Mouse (Mus musculus): Measurements from ENCODE around the gene Gfpt1.
"Not testable (repeated sequence)": the region's sequence is repeated elsewhere in the genome, so short reads cannot be mapped to it uniquely, and the experiment has no call there.

Gene Gfpt1

DNA sequence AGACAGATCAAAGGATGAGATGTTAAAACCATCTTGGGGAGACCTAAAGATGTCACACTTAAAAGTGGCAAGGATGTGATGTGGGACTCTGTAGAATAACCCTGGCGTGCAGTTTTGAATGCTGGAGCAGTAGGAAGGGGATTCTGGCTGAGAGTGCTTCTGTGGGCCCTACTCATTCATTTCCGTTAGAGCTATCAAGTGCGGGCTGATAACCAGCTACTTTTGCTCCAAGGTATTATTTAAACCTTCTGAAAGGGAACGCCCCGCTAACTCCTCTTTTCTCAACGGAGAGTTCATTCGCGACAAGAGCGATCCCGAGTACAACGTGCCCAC lies 676 bp upstream of the Gfpt1 start:
- peak; percentile 74 for DNase-seq (ENCODE audit: low read depth)

DNA sequence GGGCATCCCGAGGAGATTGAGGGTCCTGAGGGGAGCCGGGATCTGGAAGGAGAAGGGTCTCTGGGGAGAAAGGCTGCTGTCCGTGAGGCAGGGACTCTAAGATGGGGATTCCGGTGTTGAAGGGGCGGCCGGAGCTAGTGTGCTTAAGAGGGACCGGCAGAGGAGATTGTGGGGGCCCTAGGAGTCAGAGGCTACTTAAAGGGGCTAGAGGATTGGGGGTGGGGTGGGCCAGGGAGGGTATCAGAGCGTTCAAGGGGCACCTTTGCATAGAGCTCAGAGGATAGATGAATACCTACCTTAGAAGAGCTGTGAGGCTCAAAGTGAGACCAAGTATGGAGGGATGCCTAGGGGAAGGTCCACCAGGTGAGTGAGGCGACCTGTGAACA lies 478 bp downstream of the Gfpt1 start:
- no peak for DNase-seq (ENCODE audit: low read depth)

DNA sequence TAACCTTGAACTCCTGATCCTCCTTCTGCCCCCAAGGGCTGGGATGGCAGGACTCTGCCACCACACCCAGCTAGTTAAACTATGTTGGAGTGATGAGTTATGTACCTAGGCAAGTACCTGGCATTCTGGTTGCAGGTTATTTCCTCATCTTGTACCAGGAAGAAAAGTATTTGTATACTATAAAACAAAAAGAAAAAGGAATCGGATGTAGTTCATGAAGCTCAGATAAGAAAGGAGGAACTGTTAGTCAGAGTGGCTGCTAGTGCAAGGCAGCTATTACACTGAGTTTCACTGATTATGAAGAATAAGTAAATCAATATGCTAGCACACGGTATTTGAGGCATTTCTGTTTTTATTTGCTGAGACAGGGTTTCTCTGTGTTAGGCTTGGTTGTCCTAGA lies 2.2 kb downstream of the Gfpt1 start:
- DNase-seq (ENCODE audit: low read depth): no peak

DNA sequence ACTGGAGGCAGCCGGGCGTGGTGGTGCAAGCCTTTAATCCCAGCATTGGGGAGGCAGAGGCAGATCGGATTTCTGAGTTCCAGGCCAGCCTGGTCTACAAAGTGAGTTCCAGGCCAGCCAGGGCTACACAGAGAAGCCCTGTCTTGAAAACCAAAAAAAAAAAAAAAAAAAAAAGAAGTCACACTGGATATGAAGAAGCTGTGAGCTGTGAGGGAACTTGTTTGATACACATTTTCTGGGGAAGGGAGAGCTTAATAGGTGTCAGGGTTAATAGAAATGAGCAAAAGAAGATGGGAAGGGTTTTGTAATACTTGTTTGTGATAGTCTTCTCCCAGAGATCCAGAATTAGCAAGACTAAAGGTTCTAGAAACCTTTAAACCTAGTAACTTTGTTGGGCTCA lies 2.9 kb downstream of the Gfpt1 start:
- DNase-seq (ENCODE audit: low read depth): no peak

DNA sequence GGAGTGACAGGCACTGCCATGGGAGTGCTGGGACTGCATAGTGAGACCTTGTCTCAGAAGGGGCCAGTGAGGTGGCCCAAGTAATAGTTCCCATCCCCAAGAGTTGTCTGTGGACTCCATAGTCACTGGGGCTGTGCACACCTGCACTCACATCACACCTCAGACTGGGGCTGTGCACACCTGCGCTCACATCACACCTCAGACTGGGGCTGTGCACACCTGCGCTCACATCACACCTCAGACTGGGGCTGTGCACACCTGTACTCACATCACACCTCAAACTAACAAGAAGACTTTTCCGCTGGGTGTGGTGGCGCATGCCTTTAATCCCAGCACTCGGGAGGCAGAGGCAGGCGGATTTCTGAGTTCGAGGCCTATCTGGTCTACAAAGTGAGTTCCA lies 6.1 kb downstream of the Gfpt1 start:
- DNase-seq (ENCODE audit: low read depth): not testable (repeated sequence)

DNA sequence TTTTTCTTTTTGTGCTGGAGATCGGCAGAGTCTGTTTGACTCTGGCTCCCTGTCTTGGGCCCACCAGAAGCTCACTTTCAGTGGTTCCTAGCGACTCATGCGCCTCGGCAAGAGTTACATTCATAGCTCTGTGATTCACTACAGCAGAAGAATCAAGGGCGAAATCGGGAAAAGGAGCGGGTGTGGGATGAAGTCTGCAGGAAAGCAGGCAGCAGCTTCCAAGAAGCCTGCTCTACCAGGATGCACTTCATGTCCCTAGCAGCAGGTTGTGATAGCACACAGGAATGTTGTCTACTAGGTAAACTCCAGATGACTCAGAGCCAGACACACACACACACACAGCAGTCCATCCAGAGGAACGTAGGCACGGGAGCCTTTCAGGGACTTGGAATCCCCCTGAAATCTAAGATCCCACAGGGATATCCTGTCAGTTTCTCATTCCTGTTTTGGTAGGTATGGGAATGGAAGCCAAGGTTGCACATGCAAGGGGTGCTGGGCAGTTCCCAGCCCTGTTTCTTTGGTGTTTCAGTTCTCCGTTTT lies 9.3 kb downstream of the Gfpt1 start:
- no peak for DNase-seq (ENCODE audit: low read depth)

DNA sequence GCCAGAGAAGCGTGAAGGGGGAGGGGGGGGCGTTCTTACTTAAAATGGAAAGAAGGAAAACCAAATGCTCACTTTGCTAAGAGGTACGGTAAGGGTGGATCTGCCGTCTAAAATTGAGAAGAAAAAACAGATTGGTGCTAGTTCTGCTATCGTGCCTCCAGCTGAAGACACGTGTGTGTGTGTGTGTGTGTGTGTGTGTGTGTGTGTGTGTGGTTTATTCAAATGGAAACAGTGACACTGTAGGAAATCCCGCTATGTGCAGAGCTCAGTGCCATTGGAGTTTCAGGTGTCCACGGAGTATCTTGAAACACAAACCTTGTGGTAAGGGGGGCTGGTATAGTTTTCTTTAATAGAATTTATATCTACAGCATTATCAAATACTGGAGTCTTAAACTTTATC lies 11.5 kb downstream of the Gfpt1 start:
- DNase-seq (ENCODE audit: low read depth): no peak

DNA sequence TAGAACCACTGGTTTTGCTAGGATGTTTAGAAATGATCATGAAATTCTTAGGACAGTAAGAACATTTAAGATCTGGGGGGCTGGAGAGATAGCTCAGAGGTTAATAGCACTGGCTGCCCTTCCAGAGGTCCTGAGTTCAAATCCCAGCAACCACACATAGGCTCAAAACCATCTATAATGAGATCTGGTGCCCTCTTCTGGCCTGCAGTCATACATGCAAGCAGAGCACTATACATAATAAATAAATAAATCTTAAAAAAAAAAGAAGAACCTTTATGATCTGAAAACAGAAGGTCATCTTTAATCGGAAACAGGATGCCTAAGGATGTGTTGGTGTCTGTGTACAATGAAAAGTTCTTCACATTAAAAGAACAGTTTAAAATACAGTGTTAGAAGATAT lies 17.1 kb downstream of the Gfpt1 start:
- no peak for DNase-seq (ENCODE audit: low read depth)

DNA sequence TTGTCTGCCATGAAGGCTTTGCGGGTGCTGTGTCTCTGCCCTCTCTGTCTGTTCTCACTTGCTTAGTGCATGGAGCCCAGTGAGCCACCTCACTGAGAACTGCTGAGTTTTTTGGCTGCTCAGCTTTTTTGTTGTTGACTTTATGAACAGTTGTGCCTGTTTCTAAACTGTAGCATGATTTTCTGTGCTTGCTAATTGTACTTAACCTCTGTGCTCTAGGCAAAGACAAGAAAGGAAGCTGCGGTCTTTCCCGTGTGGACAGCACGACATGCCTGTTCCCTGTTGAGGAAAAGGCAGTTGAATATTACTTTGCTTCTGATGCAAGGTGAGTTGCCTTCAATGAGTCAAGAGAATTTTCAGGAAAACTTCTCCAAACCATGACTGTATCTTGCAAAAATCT lies 20.9 kb downstream of the Gfpt1 start:
- no peak for DNase-seq (ENCODE audit: low read depth)

DNA sequence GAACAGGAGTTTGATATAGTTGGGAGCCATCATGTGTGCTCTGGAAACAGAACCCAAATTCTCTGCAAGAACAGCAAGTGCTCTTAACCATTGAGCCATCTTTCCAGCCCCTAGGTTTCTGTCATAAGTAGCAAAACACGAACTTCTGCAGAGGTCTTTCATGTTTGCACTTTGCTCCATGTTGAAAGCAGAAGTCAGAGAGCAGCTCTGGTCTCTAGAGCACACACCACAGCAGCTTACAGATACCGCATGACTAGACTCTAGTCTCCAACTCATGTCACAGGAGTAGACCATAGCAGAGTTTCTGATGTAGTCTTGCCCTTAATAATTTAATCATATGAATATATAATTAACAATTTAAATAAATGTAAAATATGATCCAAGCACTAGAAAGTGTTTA lies 25.6 kb downstream of the Gfpt1 start:
- DNase-seq (ENCODE audit: low read depth): no peak

DNA sequence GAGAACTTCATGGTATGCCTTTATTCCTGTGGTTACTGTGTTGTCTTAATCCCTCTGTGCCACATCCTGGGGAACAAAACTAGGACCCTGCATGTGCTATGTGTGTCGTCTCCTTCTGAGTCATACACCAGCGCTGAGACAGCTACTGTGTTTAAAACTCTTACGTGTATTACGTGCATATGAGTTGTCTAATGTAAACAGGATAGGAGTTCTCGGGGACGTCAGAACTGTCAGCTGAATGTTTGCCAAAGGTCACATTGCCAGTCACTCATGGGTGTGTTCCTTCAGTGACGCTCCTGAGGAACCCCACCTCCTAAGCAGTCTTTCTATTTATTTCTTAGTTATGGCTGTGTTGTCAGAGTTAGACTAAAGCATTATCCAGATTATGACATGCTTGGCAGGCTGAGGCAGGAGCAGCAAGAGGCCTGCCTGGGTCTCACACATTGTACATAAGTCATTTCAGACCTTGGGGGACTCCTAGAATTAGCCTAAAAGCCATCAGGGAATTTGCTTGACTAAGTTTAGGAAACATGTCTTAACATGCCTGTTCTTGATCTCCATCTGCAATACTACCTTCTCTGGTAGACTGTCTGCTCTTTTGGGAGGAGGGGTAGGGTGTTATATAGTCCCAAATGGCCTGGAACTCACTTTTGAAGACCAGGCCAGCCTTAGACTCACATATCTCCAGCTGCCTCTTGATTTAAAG lies 26.7 kb downstream of the Gfpt1 start:
- DNase-seq (ENCODE audit: low read depth): no peak

DNA sequence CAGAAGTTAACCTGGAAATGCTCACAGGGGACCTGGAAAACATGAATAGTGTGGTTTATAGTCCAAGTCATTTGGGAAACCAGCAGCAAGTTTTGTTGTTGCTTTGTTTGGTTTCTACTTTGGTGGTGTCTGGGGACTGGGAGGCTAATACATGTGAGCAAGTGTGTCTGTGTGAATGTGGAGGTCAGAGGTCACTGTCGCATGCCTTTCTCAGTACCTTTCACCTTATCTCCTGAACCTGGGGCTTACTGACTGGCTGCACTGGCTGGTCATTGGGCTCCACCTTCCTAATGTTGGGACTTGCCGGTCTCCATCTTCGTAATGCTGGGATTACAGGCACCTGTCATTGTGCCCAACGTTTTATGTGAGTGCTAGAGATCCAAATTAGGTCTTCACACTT lies 28.0 kb downstream of the Gfpt1 start:
- DNase-seq (ENCODE audit: low read depth): no peak

DNA sequence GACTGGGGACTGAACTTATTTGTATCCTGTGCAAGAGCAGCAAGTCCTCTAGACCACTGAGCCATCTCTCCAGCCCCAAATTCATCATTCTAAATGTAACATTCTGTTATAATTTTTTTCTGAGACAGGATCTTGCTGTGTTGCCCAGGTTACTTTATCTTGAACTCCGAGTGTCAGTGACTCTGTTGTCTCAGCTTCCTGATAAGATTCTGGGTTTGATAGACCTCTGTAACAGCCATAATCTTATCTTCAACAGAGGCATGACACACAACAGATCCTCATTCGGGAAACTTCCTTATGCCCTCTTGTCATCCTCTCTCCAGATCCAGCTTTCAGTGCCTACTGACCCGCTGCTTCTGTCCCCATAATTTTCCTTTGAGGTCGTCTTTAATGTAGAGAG lies 30.1 kb downstream of the Gfpt1 start:
- no peak for DNase-seq (ENCODE audit: low read depth)

DNA sequence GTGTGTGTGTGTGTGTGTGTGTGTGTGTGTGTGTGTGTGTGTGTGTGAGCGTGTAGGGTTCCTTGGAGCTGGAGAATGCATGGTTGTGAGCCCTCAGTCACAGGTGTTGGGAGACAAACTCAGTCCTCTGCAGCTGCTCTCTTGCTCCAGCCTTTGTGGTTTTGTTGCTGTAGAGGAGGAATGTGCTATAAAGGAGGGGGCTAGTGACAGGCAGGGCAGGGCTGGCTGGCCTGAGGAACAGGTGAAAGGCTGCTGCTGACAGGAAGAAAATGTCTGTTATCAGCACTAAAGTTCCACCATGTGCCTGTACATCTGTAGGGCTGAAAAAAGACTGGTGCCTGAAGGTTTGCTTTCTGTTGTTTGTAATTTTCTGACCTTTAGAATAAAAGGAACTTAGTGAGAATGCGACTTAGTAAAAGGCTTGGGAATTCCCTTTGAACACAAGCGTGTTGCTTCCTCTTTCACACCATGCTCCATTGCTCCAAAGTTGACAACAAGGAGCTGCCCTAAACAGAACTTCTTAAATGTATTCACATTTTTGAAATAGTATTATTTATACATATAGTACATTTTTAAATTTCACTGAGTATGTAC lies 32.5 kb downstream of the Gfpt1 start:
- no peak for DNase-seq (ENCODE audit: low read depth)

DNA sequence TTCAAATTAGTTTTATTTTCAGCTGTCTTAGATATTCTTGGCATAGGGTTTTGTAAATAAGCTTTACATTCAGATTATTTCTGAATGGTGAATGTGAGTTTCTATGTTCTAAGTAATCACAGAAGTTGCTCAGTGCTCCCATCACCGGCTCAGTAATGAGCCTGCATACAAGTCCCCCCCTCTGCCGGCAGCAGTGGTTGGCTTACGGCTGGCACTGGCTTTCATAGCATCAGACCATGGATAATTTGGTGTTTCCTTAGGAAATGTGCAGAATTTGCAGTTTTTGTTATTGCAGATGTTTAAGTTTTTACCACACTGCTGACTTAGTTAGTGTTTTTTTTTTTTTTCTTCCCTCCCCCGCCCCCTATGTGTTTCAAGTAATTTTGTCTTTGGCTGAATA lies 36.8 kb downstream of the Gfpt1 start:
- no peak for DNase-seq (ENCODE audit: low read depth)

DNA sequence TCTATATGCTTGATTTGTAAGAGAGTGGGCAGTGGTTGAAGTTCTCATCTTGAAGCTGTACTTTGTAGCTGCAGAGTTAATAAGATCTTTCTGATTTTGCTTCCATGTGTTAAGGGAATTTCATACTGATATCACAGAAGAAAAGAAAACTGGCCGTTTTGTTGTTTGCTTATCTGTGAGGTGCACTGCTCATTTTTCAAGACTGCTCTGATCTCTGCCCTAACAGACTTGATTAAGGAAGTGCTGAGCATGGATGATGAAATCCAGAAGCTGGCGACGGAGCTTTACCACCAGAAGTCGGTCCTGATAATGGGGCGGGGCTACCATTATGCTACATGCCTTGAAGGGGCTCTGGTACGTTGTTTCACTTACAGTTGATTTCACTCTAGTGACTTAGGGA lies 42.4 kb downstream of the Gfpt1 start:
- peak; percentile 73 for DNase-seq (ENCODE audit: low read depth)

DNA sequence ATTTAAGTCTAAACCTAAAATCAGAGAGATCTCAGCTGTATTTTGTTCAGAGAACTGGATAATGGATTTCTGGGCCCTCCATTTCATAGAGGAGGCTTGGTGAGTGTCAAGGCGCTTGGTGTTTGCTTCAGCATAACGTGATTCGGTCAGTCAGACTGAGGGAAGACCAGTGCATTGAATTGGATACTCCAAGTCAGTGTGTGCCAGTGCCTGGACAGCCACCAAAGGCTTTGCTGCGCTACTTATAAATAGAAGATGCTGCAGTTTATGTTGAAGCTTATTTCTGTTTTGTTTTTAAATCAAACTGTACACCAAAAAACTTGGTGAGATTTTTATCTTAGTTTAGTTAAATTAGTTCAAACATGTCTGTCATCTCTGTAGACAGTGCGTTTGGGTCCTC lies 45.7 kb downstream of the Gfpt1 start:
- no peak for DNase-seq (ENCODE audit: low read depth)

DNA sequence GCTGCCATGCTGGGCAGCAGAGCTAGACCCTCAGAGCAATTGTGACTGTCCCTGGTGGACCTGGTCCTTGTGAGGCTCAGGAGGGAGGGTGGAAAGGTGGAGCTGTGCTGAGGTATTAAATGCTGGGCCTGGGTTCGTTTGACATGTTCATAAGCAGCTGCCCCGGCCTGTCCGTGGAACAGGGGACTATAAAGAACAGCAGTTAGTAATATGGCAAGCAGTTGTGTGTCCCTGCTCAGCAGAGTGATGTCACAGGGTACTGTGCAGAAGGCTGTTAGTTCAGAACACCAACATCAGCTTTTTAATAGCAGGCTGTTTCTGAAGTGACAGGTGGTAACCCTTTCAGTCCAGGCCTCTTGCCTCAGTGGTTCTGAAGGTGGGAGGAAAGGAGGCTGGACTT lies 48.2 kb downstream of the Gfpt1 start:
- no peak for DNase-seq (ENCODE audit: low read depth)

DNA sequence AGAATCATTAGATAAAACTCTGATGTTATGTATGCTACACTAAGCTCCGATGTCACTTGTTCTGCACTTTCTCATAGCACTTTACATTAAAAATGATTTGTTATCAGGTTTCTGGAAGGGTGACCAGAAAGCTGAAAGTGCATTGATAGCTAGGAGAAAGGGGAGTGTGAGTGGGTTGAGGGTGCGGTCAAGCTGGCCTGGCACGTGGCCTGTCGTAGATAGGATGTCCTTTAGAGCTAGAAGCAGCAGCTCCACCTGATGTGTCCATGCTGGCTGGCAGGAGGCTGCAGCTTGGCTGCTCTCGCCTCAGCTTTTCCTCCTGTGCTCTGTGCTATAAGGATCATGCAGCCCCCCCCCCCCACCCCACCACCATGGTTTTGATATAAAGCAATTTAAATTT lies 49.8 kb downstream of the Gfpt1 start:
- DNase-seq (ENCODE audit: low read depth): no peak

DNA sequence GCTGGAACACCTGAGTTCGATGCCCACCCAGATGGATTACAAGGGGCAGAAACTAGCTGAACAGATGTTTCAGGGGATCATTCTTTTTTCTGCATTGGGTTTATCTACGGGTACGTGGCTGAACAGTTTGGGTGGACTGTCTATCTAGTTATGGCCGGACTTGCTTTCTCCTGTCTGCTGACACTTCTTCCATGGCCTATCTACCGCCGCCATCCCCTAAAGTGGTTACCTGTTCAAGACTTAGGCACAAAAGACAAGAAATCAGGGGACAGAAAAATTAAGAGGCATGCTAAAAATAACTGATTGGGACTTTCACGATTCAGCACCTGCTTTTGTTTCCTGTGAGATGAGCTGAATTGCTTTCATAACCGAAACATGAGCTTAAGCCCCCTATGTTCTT lies 51.0 kb downstream of the Gfpt1 start:
- DNase-seq (ENCODE audit: low read depth): not testable (repeated sequence)

DNA sequence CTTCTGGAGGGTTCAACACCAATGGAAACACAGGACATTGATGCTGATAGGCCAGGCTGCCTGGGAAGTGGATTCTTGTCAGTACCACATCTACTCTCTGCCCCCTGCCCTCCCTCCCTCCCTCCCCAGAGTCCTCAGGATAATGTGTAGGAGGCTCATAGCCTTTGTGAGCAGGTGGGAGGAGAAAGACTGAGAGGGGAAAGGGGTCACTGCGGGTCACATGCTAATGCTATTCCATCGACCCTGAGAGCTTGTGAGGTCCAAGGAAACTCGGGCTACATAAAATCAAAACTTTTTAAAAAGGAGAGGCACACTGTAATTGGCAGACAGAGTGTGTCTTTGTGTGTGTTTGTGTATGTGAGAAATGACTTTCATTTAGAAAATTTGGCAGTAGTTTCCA lies 56.6 kb downstream of the Gfpt1 start:
- no peak for DNase-seq (ENCODE audit: low read depth)

DNA sequence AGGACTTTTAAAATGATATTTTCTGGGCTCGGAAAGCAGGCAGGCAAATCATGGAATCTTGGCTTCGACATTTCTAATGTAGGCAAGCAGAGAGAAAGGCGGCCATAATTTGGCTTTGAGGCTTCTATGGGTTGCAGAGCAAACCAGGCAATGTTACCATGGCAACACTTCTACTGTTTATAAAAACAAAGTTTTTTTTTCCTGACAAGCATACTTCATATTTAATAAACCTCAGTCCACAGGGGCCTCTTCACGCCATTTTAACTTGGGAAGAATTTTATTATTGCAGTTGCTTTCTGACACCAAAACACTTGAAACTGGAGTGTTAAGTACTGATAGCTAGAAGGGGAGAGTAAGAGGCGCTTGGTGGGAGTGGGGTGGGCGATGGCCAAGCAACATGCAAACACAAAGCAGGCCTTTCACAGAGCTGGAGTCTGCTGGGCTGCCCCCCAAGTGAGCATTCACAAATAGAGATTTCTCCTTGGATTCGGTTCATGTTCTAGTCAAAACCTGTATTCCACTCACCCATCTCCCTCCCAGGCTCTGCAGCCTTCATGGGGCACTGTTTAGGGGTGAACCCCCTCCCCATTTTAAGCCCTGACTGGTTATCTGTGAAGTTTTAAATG lies 57.1 kb downstream of the Gfpt1 start:
- no peak for DNase-seq (ENCODE audit: low read depth)

DNA sequence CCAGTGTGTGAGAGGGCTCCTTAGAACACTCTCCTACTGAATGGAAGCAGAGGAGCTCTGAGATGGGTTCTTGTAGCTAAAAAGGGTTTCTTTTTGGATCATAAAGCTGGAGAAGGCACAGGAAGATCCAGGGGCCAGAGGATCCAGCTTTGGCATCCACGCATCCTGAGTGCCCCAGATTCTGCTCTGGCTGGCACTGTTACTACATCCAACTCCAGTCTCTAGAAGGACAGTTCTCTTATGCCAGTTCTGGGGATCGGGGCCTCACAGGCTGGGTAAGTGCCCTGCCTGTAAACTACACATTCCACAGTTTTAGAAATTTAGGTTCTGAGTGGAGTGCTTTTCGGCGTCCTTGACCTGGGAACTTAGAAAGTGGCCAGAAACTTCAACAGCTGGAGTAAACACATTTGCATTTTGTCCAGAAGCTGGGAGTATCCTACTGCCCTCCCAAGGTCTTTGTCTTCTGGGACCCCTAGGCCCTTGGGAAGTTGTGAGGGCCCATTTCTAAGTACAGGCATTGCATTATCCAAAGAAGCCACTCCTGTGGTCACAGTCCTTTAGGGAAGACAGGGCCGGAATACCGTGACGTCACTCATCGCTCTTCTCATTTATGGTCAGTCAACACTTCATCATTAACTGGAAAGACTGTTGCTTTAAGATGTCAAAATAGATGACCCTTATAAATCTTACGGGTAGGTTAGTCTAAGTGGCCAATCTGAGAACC lies 57.8 kb downstream of the Gfpt1 start:
- DNase-seq (ENCODE audit: low read depth): no peak
